Mouse (Mus musculus) erythroblast, embryonic 14.5 days (primary cell): ENCODE measurements around the gene Zfp981. TPM values are rescaled to one million over a fixed set of nuclear protein-coding genes. Genes with fewer than 3 reads are reported as not detected.
"Not testable (repeated sequence)": the region's sequence is repeated elsewhere in the genome, so short reads cannot be mapped to it uniquely, and the experiment has no call there.

Experiments
- H3K27me3 ChIP-seq: 2 replicates; pipeline ENCODE4 v1.6.1; 2012; ENCODE audit warnings: inconsistent platforms; ENCODE audit not compliant: control insufficient read depth
- H3K36me3 ChIP-seq: 2 replicates; pipeline ENCODE4 v1.6.1; 2012; ENCODE audit warnings: mild to moderate bottlenecking, inconsistent platforms; ENCODE audit not compliant: control insufficient read depth
- H3K4me1 ChIP-seq: 2 replicates; pipeline ENCODE4 v1.6.1; 2012; ENCODE audit warnings: inconsistent platforms; ENCODE audit not compliant: control insufficient read depth
- H3K4me3 ChIP-seq: replicated peaks from 2 replicates; pipeline ENCODE3; 2012; ENCODE audit warnings: moderate library complexity, mild to moderate bottlenecking, inconsistent platforms
- H3K9me3 ChIP-seq: 2 replicates; pipeline ENCODE4 v1.6.1; 2012; ENCODE audit warnings: low read length, inconsistent platforms, mixed read lengths; ENCODE audit not compliant: control insufficient read depth
- polyA plus RNA-seq: library from polyadenylated mRNA; stranded (reverse); fragments of >175 nt; gene quantifications from 2 replicates; pipeline ENCODE4 v1.2.3, GENCODE M21; 2012

Gene Zfp981
- polyA plus RNA-seq, 1 experiment, result not detected

GRCm38 (mm10) chr4:146474716-146475676 is 26.8 kb upstream of the Zfp981 start:
- H3K9me3 ChIP-seq, H3K4me1 ChIP-seq: not testable (repeated sequence)

GRCm38 (mm10) chr4:146476260-146476659 is 25.6 kb upstream of the Zfp981 start:
- H3K27me3 ChIP-seq, H3K4me1 ChIP-seq, H3K36me3 ChIP-seq, H3K4me3 ChIP-seq: not testable (repeated sequence)
- H3K9me3 ChIP-seq, result peaks cover 13% of the 10 kb centered on the region

More at GRCm38 (mm10) chr4:146474716-146475676, 26.8 kb upstream of the Zfp981 start:
- H3K36me3 ChIP-seq, H3K27me3 ChIP-seq, H3K4me3 ChIP-seq: not testable (repeated sequence)

- H3K4me3 ChIP-seq, H3K27me3 ChIP-seq, H3K36me3 ChIP-seq, H3K4me1 ChIP-seq: not testable (repeated sequence)
- peaks cover 16% of the 10 kb centered on the region for H3K9me3 ChIP-seq
Measured at GRCm38 (mm10) chr4:146476959-146477358, 24.9 kb upstream of the Zfp981 start.

- not testable (repeated sequence) for H3K4me3 ChIP-seq, H3K27me3 ChIP-seq, H3K4me1 ChIP-seq, H3K36me3 ChIP-seq
- H3K9me3 ChIP-seq, result peaks cover 24% of the 10 kb centered on the region
Measured at GRCm38 (mm10) chr4:146480376-146481096, 21.3 kb upstream of the Zfp981 start.

- H3K36me3 ChIP-seq, H3K27me3 ChIP-seq, H3K4me3 ChIP-seq, H3K4me1 ChIP-seq: not testable (repeated sequence)
- peaks cover 16% of the 10 kb centered on the region for H3K9me3 ChIP-seq
Measured at GRCm38 (mm10) chr4:146482546-146482945, 19.3 kb upstream of the Zfp981 start.

GRCm38 (mm10) chr4:146483571-146484280 is 18.1 kb upstream of the Zfp981 start:
- H3K36me3 ChIP-seq, H3K27me3 ChIP-seq, H3K4me3 ChIP-seq, H3K4me1 ChIP-seq: not testable (repeated sequence)
- H3K9me3 ChIP-seq, result peaks cover 16% of the 10 kb centered on the region

GRCm38 (mm10) chr4:146484676-146485075 is 17.2 kb upstream of the Zfp981 start:
- H3K9me3 ChIP-seq, result peaks cover 19% of the 10 kb centered on the region
- not testable (repeated sequence) for H3K27me3 ChIP-seq, H3K36me3 ChIP-seq, H3K4me3 ChIP-seq, H3K4me1 ChIP-seq

- H3K27me3 ChIP-seq, H3K36me3 ChIP-seq, H3K4me1 ChIP-seq, H3K4me3 ChIP-seq: not testable (repeated sequence)
- H3K9me3 ChIP-seq, result peaks cover 18% of the 10 kb centered on the region
Measured at GRCm38 (mm10) chr4:146485183-146485939, 16.5 kb upstream of the Zfp981 start.

- not testable (repeated sequence) for H3K4me1 ChIP-seq, H3K4me3 ChIP-seq, H3K27me3 ChIP-seq, H3K36me3 ChIP-seq
- H3K9me3 ChIP-seq, result peaks cover 12% of the 10 kb centered on the region
Measured at GRCm38 (mm10) chr4:146486753-146487152, 15.1 kb upstream of the Zfp981 start.

- H3K27me3 ChIP-seq, H3K4me1 ChIP-seq, H3K36me3 ChIP-seq, H3K4me3 ChIP-seq: not testable (repeated sequence)
- H3K9me3 ChIP-seq, result peaks cover 16% of the 10 kb centered on the region
Measured at GRCm38 (mm10) chr4:146489196-146489595, 12.6 kb upstream of the Zfp981 start.

GRCm38 (mm10) chr4:146491993-146492392 is 9.8 kb upstream of the Zfp981 start:
- not testable (repeated sequence) for H3K4me1 ChIP-seq, H3K36me3 ChIP-seq, H3K27me3 ChIP-seq, H3K4me3 ChIP-seq
- peaks cover 17% of the 10 kb centered on the region for H3K9me3 ChIP-seq
